Mouse (Mus musculus): ENCODE measurements around the gene Igfbp6. TPM values are rescaled to one million over a fixed set of nuclear protein-coding genes. Genes with fewer than 3 reads are reported as not detected.

The Igfbp6 gene
- polyA plus RNA-seq (2012; fragmentation: generic; extraction: Trizol): 297 TPM
- long read RNA-seq, experiment 1, transcript Igfbp6-201 (4 exons, 1,112 nt): major isoform, 193 of 215 reads
- long read RNA-seq, experiment 1, partial matches to known transcripts: 17 of 215 reads
- long read RNA-seq, experiment 1, other reads (novel, unspliced or antisense): 5 of 215 reads
- long read RNA-seq, experiment 2, transcript Igfbp6-201 (4 exons, 1,112 nt): major isoform, 60 of 63 reads
- long read RNA-seq, experiment 2, partial matches to known transcripts: 2 of 63 reads
- long read RNA-seq, experiment 2, other reads (novel, unspliced or antisense): 1 of 63 reads

DNA sequence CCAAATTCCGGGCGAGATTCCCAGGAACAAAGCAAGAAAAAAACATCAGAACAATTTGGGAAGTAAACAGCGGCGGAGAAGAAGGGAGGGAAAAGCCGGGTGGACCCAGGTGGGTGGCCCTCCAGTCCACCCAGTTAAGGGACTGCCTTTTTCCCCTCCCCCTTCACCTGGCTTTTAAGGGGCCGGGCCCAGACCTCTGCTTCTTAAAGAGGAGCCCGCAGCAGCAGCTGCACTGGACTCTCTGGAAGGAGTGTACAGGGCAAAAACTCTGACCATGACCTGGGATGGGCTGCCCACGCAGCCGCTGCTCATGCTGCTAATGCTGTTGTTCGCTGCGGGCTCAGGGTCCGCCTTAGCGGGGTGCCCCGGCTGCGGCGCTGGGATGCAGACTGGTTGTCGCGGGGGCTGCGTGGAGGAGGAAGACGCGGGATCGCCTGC is at the start of gene Igfbp6:
TSS of gene Igfbp6 (plus strand) at position 89 of the 438 bp plus-strand sequence.
- peaks cover 39% of the 10 kb centered on the region for H3K79me2 ChIP-seq (ENCODE audit: control insufficient read depth, insufficient read depth)
- no peaks in the 10 kb centered on the region for H3K79me3 ChIP-seq (ENCODE audit: low read depth)
- peak within 1 kb of the TSS; percentile 86 for H3ac ChIP-seq (ENCODE audit: control insufficient read depth, insufficient read length, low read depth)
- H3K27me3 ChIP-seq (ENCODE audit: control insufficient read depth, insufficient read depth, insufficient read length): no peaks in the 10 kb centered on the region
- H3K36me3 ChIP-seq (ENCODE audit: control insufficient read depth, insufficient read depth): peaks cover 14% of the 10 kb centered on the region
- TF ChIP-seq USF1 (IDR thresholded peaks at IDR 0.05; ENCODE audit: low read depth) (no peak), MAX (IDR thresholded peaks at IDR 0.05) (no peak), CEBPB (IDR thresholded peaks at IDR 0.05; ENCODE audit: low read depth) (no peak), MYOD1 (IDR thresholded peaks at IDR 0.05; ENCODE audit: control insufficient read depth, insufficient read length, low read depth) (no peak), FOSL1 (IDR thresholded peaks at IDR 0.05; ENCODE audit: insufficient read depth, low read length, poor library complexity, severe bottlenecking) (no peak), MYOG (IDR thresholded peaks at IDR 0.05; ENCODE audit: control insufficient read depth, extremely low read depth, insufficient read length) (no peak), CTCF (IDR thresholded peaks at IDR 0.05; ENCODE audit: control insufficient read depth, insufficient read depth, insufficient read length) (no peak)
- peak within 1 kb of the TSS; percentile 50 for H3K4me3 ChIP-seq (ENCODE audit: insufficient read depth, poor library complexity, severe bottlenecking)

DNA sequence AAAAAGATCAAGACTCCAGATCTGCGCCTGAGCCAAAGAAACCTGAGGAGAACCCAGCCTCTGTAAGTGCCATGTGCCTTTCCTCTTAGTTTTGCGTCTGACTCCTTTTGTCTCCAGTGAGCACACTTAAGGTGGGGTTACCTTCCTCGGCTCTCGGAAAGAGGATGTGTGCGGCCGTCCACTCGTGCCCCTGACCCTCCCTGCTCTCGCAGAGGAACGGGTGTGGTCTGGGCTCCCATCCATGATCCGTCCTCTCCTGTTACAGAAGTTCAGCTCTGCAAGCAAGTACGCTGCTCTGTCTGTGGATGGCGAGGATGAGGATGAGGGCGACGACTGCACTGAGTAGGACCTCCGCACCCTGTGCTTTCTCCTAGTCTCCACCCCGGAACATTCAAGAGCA is 49.2 kb upstream of the Igfbp6 start:
- H3K27me3 ChIP-seq (ENCODE audit: control insufficient read depth, insufficient read depth, insufficient read length): no peaks in the 10 kb centered on the region
- TF ChIP-seq FOSL1 (IDR thresholded peaks at IDR 0.05; ENCODE audit: insufficient read depth, low read length, poor library complexity, severe bottlenecking) (no peak), CEBPB (IDR thresholded peaks at IDR 0.05; ENCODE audit: low read depth) (no peak), USF1 (IDR thresholded peaks at IDR 0.05; ENCODE audit: low read depth) (no peak), CTCF (IDR thresholded peaks at IDR 0.05; ENCODE audit: control insufficient read depth, insufficient read depth, insufficient read length) (no peak), MYOD1 (IDR thresholded peaks at IDR 0.05; ENCODE audit: control insufficient read depth, insufficient read length, low read depth) (no peak), MYOG (IDR thresholded peaks at IDR 0.05; ENCODE audit: control insufficient read depth, extremely low read depth, insufficient read length) (no peak), MAX (IDR thresholded peaks at IDR 0.05) (no peak)
- peaks cover 93% of the 10 kb centered on the region for H3K36me3 ChIP-seq (ENCODE audit: control insufficient read depth, insufficient read depth)
- H3K79me3 ChIP-seq (ENCODE audit: low read depth): peaks cover 40% of the 10 kb centered on the region
- no peak overlapping the region for H3K4me3 ChIP-seq (ENCODE audit: insufficient read depth, poor library complexity, severe bottlenecking)
- peak overlapping the region; percentile 22 for H3ac ChIP-seq (ENCODE audit: control insufficient read depth, insufficient read length, low read depth)
- peaks cover 82% of the 10 kb centered on the region for H3K79me2 ChIP-seq (ENCODE audit: control insufficient read depth, insufficient read depth)

DNA sequence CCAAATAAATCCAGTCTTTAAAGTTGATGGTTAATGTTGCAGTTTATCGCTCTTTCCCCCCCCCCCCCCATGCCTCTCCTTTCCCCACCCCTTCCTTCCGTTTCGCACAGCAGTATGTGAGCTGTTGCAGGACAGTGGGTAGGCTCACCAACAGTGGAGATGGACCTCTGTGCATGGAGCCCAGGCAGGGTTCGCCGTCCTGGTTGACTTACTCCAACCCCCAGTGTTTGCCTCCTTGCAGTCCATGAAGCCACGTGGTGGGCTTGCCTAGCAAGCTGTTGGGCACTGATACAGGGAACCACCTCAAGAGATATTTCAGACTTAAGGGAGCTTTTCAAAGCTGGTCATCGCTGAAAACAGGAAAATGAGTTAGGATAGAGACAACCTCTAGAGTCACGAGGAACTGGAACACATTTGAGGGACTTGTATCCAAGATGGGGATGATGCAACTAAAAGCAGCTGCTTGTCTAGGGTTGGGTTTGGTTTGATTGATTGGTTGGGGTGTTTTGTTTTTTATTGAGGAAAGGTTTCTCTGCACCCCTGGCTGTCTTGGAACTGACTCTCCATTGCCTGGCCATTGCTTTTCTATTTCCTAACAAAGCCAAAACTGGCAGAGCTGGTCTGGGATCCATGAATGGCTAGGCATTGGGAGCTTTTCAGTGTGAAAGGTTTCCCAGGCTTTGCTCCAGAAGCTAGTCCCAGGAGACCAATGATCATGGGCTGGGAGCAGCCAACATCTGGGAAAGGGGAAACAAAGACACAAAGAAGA is 46.8 kb upstream of the Igfbp6 start:
- H3K79me3 ChIP-seq (ENCODE audit: low read depth): peaks cover 19% of the 10 kb centered on the region
- H3K27me3 ChIP-seq (ENCODE audit: control insufficient read depth, insufficient read depth, insufficient read length): no peaks in the 10 kb centered on the region
- H3ac ChIP-seq (ENCODE audit: control insufficient read depth, insufficient read length, low read depth): no peak overlapping the region
- H3K36me3 ChIP-seq (ENCODE audit: control insufficient read depth, insufficient read depth): peaks cover 69% of the 10 kb centered on the region
- no peak overlapping the region for H3K4me3 ChIP-seq (ENCODE audit: insufficient read depth, poor library complexity, severe bottlenecking)
- H3K79me2 ChIP-seq (ENCODE audit: control insufficient read depth, insufficient read depth): peaks cover 58% of the 10 kb centered on the region
- no peak for TF ChIP-seq MYOG (IDR thresholded peaks at IDR 0.05; ENCODE audit: control insufficient read depth, extremely low read depth, insufficient read length)
- TF ChIP-seq CEBPB (IDR thresholded peaks at IDR 0.05; ENCODE audit: low read depth): peak; percentile 36

DNA sequence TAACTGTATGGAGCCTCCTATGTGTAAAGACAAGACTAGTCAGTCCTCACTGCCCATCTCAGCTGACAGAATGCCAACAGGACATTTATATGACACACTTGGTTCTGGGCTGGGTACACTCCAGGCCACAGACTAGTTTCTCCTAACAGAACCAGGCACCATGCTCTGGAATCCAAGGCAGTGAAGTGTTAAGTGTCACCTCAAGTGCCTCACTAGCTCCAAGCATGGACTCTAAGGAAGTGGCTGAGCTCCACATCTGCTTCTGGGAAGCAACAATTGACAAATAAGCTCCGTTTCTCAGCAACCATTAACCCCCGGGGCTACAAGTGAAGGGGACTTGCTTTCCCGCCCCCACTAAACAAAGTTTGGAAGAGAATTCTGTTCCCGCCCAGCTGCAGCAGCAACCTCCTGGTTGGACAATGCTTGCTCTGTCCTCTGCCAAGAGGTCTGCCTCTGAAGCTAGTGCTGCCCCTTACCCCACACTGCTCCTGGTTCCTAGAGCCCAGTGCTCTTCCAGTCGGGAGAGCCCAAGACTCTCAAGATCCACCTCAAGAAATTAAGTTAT is 46.1 kb upstream of the Igfbp6 start:
- peaks cover 62% of the 10 kb centered on the region for H3K36me3 ChIP-seq (ENCODE audit: control insufficient read depth, insufficient read depth)
- no peak overlapping the region for H3K4me3 ChIP-seq (ENCODE audit: insufficient read depth, poor library complexity, severe bottlenecking)

DNA sequence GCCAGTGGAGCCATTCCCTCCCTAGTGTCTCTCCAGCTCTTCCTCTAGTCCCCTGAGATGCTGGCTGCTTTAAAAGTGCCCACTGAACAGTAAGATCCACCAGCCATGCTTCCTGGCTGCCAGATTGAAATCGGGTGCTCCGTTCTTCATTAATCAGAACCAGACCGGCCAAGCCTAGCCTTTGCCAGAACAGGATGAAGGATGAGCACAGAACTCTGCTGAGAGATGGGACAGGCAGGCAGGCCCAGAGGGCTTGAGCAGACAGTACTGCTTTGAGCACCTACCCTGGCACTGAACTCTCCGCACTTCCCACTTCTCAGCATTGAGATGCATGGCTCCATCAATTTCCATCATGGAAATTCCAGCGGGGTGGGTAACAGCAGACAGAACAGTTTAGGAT is 44.9 kb upstream of the Igfbp6 start:
- TF ChIP-seq MAX (IDR thresholded peaks at IDR 0.05): no peak
- no peak for TF ChIP-seq MYOG (IDR thresholded peaks at IDR 0.05; ENCODE audit: control insufficient read depth, extremely low read depth, insufficient read length)
- no peak for TF ChIP-seq CTCF (IDR thresholded peaks at IDR 0.05; ENCODE audit: control insufficient read depth, insufficient read depth, insufficient read length)
- TF ChIP-seq USF1 (IDR thresholded peaks at IDR 0.05; ENCODE audit: low read depth): no peak
- TF ChIP-seq CEBPB (IDR thresholded peaks at IDR 0.05; ENCODE audit: low read depth): no peak
- no peak for TF ChIP-seq FOSL1 (IDR thresholded peaks at IDR 0.05; ENCODE audit: insufficient read depth, low read length, poor library complexity, severe bottlenecking)
- no peak for TF ChIP-seq MYOD1 (IDR thresholded peaks at IDR 0.05; ENCODE audit: control insufficient read depth, insufficient read length, low read depth)
- Histone ChIP-seq H3K79me3 (ENCODE audit: low read depth) (peaks cover 11% of the 10 kb centered on the region), H3K4me3 (ENCODE audit: insufficient read depth, poor library complexity, severe bottlenecking) (no peak overlapping the region)

More for the DNA sequence above, 46.1 kb upstream of the Igfbp6 start:
- H3K79me2 ChIP-seq (ENCODE audit: control insufficient read depth, insufficient read depth): peaks cover 57% of the 10 kb centered on the region
- no peaks in the 10 kb centered on the region for H3K27me3 ChIP-seq (ENCODE audit: control insufficient read depth, insufficient read depth, insufficient read length)
- no peak overlapping the region for H3ac ChIP-seq (ENCODE audit: control insufficient read depth, insufficient read length, low read depth)
- H3K79me3 ChIP-seq (ENCODE audit: low read depth): peaks cover 15% of the 10 kb centered on the region
- TF ChIP-seq MYOG (IDR thresholded peaks at IDR 0.05; ENCODE audit: control insufficient read depth, extremely low read depth, insufficient read length): no peak
- TF ChIP-seq USF1 (IDR thresholded peaks at IDR 0.05; ENCODE audit: low read depth): no peak
- no peak for TF ChIP-seq MYOD1 (IDR thresholded peaks at IDR 0.05; ENCODE audit: control insufficient read depth, insufficient read length, low read depth)
- no peak for TF ChIP-seq CEBPB (IDR thresholded peaks at IDR 0.05; ENCODE audit: low read depth)
- TF ChIP-seq MAX (IDR thresholded peaks at IDR 0.05): no peak
- TF ChIP-seq CTCF (IDR thresholded peaks at IDR 0.05; ENCODE audit: control insufficient read depth, insufficient read depth, insufficient read length): no peak
- no peak for TF ChIP-seq FOSL1 (IDR thresholded peaks at IDR 0.05; ENCODE audit: insufficient read depth, low read length, poor library complexity, severe bottlenecking)

More for the DNA sequence above, 44.9 kb upstream of the Igfbp6 start:
- Histone ChIP-seq H3ac (ENCODE audit: control insufficient read depth, insufficient read length, low read depth) (peak overlapping the region; percentile 0), H3K36me3 (ENCODE audit: control insufficient read depth, insufficient read depth) (peaks cover 50% of the 10 kb centered on the region), H3K79me2 (ENCODE audit: control insufficient read depth, insufficient read depth) (peaks cover 56% of the 10 kb centered on the region), H3K27me3 (ENCODE audit: control insufficient read depth, insufficient read depth, insufficient read length) (no peaks in the 10 kb centered on the region)

All from C2C12 (cell line).